Mouse (Mus musculus) gastrocnemius, postnatal 4 days (tissue): ENCODE results near the gene Pcnx4. TPM values are rescaled to one million over a fixed set of nuclear protein-coding genes. Genes with fewer than 3 reads are reported as not detected.
"Not testable (repeated sequence)": the region's sequence is repeated elsewhere in the genome, so short reads cannot be mapped to it uniquely, and the experiment has no call there.

Experiments used
- DNase-seq, 2 experiments: peaks; one replicate each; pipeline ENCODE4 v3.0.0; 2021 to 2022; ENCODE audit warnings: low spot score in 2 of 2, mixed read lengths in 2 of 2
- total RNA-seq, 2 experiments: library from RNA; stranded (reverse); gene quantifications; 2 replicates each; pipeline ENCODE4 v1.2.3; 2021

The Pcnx4 gene
- total RNA-seq, 2 experiments from 2014 or later, result 5.1 to 6.2 TPM

DNA sequence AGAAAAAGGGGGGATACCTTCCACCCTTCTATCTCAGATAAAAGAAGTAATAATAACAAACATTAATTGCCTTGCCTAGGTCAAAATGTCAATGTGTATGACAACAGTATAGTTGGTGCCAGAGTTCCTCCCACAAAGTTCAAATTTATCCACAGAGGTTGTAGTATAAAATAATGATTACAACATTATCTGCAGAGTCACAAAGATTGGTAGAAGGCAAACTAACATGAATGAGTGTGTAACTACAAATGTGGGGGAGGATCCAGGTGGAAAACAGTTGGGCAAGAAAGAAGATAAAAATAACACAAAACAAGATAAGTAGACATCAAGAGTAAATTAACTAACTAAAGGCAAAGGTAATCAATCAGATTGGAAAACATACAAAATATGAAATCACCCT, 56.8 kb downstream of the Pcnx4 start:
- no peak for DNase-seq

GRCm38 (mm10) chr12:72594001-72594400, 57.8 kb downstream of the Pcnx4 start:
- DNase-seq, result no peak

GRCm38 (mm10) chr12:72598731-72599130, 62.5 kb downstream of the Pcnx4 start:
- not testable (repeated sequence) for DNase-seq

- DNase-seq, result no peak
Observed at GRCm38 (mm10) chr12:72612053-72612452, 75.9 kb downstream of the Pcnx4 start.

- no peak for DNase-seq
Observed at GRCm38 (mm10) chr12:72620856-72621255, 84.7 kb downstream of the Pcnx4 start.

GRCm38 (mm10) chr12:72621441-72621840, 85.3 kb downstream of the Pcnx4 start:
- no peak for DNase-seq

DNA sequence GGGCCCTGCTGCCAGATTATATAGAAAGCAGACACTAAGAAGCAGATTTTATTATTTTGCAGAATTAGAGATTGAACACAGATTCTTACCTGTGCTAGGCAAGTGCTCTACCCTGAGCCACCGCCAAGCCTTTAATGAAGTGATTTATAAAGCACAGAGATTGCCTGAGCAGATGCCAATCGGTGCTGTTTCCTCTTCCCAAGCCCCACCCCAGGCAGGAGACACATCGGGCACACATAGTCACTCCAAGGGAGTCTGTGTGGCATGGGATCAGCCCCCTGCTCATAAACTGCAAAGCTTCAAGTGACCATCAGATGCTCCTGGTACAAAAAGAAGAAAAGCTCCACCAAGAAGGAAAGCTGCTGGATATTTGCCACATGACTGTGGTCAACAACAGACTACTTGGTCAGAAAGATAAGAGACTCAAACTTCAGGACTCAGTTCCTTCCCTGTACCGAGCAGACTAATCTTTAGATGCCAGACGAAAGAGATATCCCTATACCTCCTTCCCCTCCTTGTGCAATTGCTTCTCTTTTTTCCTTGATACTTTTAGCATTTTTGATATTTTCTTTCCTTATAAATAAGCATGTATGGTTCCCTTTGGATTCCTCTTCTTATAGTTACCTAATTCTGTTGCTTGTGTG, 86.8 kb downstream of the Pcnx4 start:
- no peak for DNase-seq

GRCm38 (mm10) chr12:72628751-72629150, 92.6 kb downstream of the Pcnx4 start:
- no peak for DNase-seq

Other genes with a start within 250 kb of the Pcnx4 start
- 1 to 10 TPM; 4.0 to 4.8 TPM for gene Rtn1, start 127.3 kb upstream of the Pcnx4 start, total RNA-seq
- under 1 TPM; 0.15 to 0.34 TPM for gene Lrrc9, start 94.5 kb upstream of the Pcnx4 start, total RNA-seq
- gene Gm4756, start 113.3 kb downstream of the Pcnx4 start, total RNA-seq, result not detected
- 10 to 100 TPM; 34.0 to 37.8 TPM for gene Dhrs7, start 128.5 kb downstream of the Pcnx4 start, total RNA-seq
- 100 to 1,000 TPM; 220 to 234 TPM for gene Ppm1a, start 221.1 kb downstream of the Pcnx4 start, total RNA-seq